Mouse (Mus musculus) adrenal gland, adult 8-10 months (tissue): ENCODE data around the gene Mrps17. TPM values are rescaled to one million over a fixed set of nuclear protein-coding genes. Genes with fewer than 3 reads are reported as not detected.

Source experiments
- DNase-seq: peaks from one replicate; pipeline ENCODE4 v3.0.0; 2022
- total RNA-seq, 4 experiments: library from RNA; stranded (reverse); gene quantifications; 2 replicates each; pipeline ENCODE4 v1.2.4; 2022

The Mrps17 gene
- total RNA-seq, 4 experiments from 2014 or later, result 88.6 to 111 (median 90.3) TPM

- no peak for DNase-seq
Measured at GRCm38 (mm10) chr5:129742903-129743488, 27.7 kb downstream of the Mrps17 start.

- no peak for DNase-seq
Measured at GRCm38 (mm10) chr5:129744050-129744449, 28.8 kb downstream of the Mrps17 start.

- no peak for DNase-seq
Measured at GRCm38 (mm10) chr5:129756886-129757285, 41.6 kb downstream of the Mrps17 start.

- DNase-seq, result no peak
Measured at GRCm38 (mm10) chr5:129759929-129760480, 44.7 kb downstream of the Mrps17 start.

- DNase-seq, result no peak
Measured at GRCm38 (mm10) chr5:129761865-129762540, 46.7 kb downstream of the Mrps17 start.

GRCm38 (mm10) chr5:129770443-129771355 lies 55.4 kb downstream of the Mrps17 start:
- DNase-seq, result no peak

Other genes starting within 250 kb of the Mrps17 start
- gene Sfswap, start 214.3 kb upstream of the Mrps17 start, total RNA-seq, result 100 to 1,000 TPM in 1 of 4 experiments, 10 to 100 TPM in 3; 46.9 to 101 (median 65.6) TPM
- gene Mmp17, start 131.3 kb upstream of the Mrps17 start, total RNA-seq, result 1 to 10 TPM in 3 of 4 experiments, under 1 TPM in 1; 0.70 to 1.7 (median 1.2) TPM
- 1 to 10 TPM; 3.4 to 5.2 (median 4.1) TPM for gene Zfp11, start 45.4 kb upstream of the Mrps17 start, total RNA-seq
- not detected for gene Sept14, start 7.0 kb upstream of the Mrps17 start, total RNA-seq
- 100 to 1,000 TPM; 133 to 158 (median 149) TPM for gene Nipsnap2, start 9.6 kb downstream of the Mrps17 start, total RNA-seq
- 10 to 100 TPM; 19.7 to 25.4 (median 22.5) TPM for gene Psph, start 72.0 kb downstream of the Mrps17 start, total RNA-seq
- 10 to 100 TPM; 30.2 to 69.8 (median 54.5) TPM for gene Sumf2, start 131.5 kb downstream of the Mrps17 start, total RNA-seq
- gene Chchd2, start 172.0 kb downstream of the Mrps17 start, total RNA-seq, result 1,000 to 10,000 TPM in 1 of 4 experiments, 100 to 1,000 TPM in 3; 716 to 1,044 (median 882) TPM
- 1 to 10 TPM; 1.5 to 3.3 (median 2.0) TPM for gene Zbed5, start 180.2 kb downstream of the Mrps17 start, total RNA-seq
- gene Phkg1, start 183.1 kb downstream of the Mrps17 start, total RNA-seq, result 1 to 10 TPM in 3 of 4 experiments, under 1 TPM in 1; 0.49 to 2.6 (median 1.1) TPM
- 1 to 10 TPM; 3.3 to 7.2 (median 5.0) TPM for gene Nupr1l, start 193.0 kb downstream of the Mrps17 start, total RNA-seq
- 10 to 100 TPM; 29.2 to 38.6 (median 34.6) TPM for gene Vkorc1l1, start 226.5 kb downstream of the Mrps17 start, total RNA-seq